Mouse (Mus musculus) kidney, adult 11 months (tissue): ENCODE results near the gene Fgf15.
"Not testable (repeated sequence)": the region's sequence is repeated elsewhere in the genome, so short reads cannot be mapped to it uniquely, and the experiment has no call there.

Experiments
- DNase-seq: peaks from one replicate; pipeline ENCODE4 v3.0.0; 2022

Gene Fgf15

DNA sequence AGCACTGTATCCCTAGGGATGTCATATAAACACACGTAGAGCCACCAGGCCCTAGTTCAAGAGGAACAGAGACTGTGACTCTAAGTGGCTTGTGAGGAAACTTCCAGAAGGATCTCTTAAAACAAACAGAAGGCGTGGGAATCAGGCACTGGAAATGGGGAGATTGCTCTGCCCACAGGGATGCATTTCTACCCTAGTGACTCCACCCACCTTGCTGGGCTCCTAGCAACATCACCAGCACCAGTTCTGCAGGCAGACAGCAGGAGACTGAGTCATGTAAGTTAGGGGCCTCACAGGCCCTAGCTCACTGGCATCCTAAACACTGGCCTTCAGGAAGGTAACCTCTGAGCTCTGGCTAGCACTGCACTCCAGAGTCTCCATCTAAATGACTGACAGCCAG is 4.5 kb upstream of the Fgf15 start:
- no peak for DNase-seq

- no peak for DNase-seq
Measured at GRCm38 (mm10) chr7:144892322-144892721, 4.0 kb upstream of the Fgf15 start.

DNA sequence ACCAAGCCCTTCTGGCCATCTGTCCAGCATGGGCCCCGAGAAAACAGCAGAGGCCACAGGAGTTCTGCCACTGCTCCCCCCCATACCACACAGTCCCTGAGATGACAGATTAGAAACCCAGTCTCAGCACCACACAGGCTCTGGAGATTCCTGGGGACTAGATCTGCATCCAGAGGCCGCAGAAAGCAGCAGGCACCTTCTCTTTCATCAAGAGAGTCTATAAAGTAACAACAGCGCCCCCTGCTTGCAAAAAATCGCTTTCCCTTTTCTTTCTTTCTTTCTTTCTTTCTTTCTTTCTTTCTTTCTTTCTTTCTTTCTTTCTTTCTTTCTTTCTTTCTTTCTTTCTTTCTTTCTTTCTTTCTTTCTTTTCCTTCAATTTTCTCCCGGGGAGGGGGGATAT is 2.1 kb upstream of the Fgf15 start:
- DNase-seq: no peak

GRCm38 (mm10) chr7:144894706-144895105 is 1.6 kb upstream of the Fgf15 start:
- no peak for DNase-seq

DNA sequence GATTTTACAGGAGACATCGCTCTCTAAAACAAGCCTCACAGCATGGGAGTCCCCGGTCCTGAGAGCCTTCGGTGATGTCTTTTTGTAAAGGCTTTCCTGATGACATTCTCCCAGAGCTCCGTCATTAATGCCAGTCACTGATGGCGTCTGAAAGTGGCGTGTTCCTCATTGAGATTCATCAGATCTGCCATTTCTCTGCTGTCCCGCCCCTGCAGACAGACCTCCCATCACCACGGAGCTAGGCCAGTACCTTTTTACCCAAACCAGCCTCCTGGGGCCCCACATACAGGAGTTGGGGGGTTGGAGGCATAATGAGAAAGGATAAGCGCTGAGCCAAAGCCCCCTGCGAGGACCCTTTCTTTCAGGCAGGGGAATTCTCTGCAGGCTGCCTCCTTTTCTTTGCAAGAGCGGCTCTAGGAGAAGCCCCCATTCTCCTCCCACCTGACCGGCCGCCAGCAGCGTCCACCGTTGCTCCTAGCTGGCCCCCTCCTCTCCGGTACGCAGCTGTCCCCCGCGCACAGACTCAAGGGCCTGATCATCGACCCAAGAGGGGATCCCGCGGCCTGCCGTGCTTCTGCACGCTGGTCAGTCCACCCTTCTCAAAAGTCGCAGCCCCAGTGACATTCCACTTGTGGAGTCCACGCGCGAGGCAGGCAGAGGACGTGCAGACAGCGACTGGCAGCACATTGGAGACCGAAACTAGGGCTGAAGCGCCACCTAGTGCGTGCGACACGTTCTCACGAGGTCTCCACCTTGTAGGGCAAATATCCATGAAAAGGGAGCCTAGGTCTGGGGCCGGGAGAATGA is 823 bp upstream of the Fgf15 start:
- peak; percentile 65 for DNase-seq

- DNase-seq: no peak
Measured at GRCm38 (mm10) chr7:144898506-144898905, 2.2 kb downstream of the Fgf15 start.

- not testable (repeated sequence) for DNase-seq
Measured at GRCm38 (mm10) chr7:144905514-144905913, 9.2 kb downstream of the Fgf15 start.

- peak; percentile 21 for DNase-seq
Measured at GRCm38 (mm10) chr7:144906708-144907397, 10.5 kb downstream of the Fgf15 start.

DNA sequence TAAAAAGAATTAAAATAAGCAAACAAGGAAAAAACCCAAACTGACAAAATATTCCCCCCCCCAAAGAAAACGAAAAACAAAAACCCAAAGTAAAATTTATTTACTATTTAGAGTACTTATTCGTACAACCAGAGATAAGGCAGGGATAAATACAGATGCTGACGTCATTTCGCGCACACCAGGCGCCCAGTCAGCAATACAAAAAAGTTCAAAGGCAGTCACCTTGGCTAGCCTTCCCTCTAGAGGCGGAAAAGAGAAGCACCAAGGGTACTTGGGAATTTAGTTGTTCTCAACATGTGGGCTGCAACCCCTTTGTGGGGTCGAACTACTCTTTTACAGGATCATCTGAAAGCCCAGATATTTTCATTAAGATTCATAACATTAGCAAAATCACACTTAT is 11.5 kb downstream of the Fgf15 start:
- DNase-seq: no peak

- no peak for DNase-seq
Measured at GRCm38 (mm10) chr7:144908705-144909104, 12.4 kb downstream of the Fgf15 start.

DNA sequence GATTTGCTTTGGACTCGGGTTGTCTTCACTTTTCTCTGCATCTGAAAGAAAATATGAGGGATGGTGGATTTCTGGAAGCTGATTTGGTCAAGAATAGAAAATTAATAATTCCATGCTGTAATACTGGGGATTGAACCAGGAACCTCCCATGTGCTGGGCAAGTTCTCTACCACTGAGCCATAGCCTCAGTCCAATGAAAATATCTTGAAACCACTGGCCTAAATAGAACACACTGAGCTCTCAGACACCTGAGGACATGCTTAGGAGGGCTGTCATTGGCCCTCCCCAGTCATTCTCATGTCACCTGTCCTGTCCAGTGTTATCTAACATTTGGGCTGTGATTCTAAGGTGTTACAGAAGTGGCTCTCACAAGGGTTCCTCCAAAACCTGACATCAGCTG is 14.8 kb downstream of the Fgf15 start:
- DNase-seq: no peak

DNA sequence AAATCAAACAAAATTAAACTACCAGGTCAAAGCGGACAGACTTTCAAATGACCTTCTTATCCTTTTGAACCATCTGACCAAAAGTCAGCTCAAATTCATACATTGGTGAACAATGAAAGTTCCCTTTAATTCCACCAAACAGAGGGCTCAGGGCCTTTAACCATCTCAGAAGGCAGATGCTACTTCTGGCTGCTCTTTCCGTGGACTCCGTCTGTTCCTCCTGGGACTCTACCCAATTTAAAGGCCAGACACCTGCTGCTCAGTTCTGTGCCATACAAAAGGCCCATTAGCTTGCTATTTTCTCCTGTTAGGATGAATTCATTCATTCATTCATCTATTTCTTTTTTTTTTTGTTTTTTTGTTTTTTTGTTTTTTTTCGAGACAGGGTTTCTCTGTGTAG is 16.6 kb downstream of the Fgf15 start:
- DNase-seq: no peak

DNA sequence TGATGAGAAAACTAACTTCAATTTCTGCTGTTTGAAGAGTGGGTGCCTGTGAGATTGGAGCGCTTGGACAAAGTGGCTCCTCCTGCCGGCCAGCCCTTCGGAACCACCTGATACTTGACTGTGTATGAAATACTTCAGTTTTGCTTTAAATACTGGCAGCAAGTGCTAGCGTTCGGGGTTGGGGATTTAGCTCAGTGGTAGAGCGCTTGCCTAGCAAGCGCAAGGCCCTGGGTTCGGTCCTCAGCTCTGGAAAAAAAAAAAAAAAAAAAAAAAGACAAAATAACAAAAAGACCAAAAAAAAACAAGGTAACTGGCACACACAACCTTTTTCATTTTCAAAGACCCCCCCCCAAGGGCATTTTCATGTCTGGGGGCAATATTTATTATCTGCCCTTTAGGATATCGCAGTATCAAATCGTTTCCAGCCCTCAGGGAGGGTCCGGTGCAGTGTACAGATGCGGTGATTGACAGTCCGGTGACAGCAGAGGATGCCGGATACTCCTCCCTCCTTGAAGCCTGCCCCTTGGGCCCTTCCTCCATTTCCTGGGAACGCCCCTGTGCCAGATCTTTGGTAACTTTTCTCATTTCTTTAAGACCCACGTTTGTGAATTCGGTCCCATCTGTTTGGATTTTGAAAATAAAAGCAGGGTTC is 18.1 kb downstream of the Fgf15 start:
- no peak for DNase-seq

DNA sequence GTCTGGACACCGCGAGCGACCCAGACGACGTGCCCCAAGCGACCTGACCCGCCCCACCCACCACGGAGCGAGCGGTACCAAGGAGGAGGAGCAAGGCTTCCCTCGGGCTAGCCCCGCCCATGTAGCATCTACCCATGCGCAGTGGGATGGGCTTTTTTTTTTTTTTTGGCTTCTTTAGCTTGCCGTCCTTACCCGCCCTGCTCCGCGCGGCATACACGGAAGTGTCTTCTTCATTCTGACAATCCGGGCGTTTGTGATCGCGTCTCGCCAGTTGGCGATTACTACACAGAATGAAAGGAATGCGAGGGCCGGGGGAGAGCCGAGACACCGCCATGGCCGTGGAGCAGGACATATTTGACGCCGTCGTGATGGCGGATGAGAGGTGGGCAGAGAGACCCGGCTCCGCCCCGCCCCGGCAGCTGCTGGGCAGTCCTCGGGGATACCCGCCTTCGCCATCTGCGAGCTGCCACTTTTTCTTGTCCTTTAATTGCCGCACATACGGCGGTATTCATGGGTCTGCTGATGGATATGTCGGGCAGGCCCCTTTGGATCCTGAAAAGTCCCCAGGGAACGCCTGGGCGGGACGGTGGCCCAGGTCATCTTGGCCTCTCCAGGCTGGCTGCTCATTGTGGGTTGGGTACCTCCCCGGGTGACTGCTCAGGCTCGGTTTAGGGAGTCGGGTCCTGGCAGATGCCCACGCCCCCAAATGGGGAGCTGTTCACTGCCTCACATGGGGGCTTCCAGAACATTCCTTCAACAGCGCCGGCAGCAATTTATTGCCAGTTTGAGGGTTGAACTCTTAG is 18.8 kb downstream of the Fgf15 start, which contains the start of gene LTO1:
LTO1 (plus strand) TSS at position 153 of the 803 bp plus-strand sequence.
- peak; percentile 88 for DNase-seq

DNA sequence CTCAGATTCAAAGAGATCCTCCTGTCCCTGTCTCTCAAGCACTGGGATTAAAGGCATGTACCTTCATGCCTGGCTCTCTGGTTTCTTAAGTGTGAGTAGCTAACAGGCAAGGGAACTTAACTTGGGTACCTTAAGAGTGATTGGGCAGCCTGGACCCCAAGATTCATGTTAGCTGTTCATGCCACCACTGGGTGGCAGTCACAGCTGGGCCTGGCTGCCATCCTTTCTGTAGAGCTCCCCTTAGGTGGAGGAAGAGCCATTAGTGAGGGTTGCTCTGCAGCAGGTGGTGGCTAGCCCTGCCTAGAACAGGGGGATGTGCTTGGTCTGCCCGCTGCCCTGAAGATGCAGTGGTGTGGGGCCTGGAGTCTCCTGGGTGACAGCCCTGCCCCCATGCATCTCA is 22.5 kb downstream of the Fgf15 start:
- no peak for DNase-seq

- no peak for DNase-seq
Measured at GRCm38 (mm10) chr7:144927591-144927990, 31.3 kb downstream of the Fgf15 start.

DNA sequence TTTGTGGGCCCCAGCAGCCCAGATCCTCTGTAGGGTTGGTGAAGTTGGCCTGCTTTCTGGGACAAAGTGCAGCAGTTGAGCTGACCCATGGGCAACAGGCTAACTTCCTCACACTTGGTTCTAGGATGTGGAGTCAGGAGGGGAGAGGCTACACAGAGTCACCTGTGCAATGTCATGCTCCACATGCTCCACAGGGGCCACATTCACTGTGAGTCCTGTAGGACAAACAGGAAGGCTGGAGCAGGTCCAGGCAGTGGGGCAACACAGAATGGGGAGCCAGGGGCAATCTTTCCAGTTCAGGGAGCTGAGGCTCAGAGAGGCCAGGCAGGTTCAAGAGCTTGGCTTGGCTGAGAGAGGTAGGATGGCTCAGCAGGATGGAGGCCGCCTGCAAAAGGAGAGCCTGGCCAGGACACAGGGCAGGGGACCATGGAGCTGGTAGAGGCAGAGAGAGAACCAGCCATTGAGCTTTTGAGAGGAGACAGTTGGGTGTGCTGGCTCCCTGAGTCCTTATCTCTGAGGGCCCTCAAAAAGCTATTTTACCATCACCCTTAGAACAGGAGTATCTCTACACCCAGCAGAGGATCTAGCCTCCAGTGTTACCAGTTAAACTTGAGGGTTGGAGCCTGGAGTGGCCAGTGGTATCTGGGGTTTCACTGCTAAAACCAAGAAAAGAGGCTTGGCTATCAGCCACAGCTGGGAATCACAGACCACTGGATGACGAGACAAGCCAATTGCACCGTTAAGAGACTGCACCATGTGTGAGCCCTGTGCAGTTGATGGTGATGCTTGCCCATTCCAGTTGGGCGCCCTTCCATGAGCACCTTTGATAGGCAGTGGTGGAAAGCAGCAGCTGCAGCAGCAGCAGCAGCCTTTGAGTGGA is 31.9 kb downstream of the Fgf15 start:
- no peak for DNase-seq

DNA sequence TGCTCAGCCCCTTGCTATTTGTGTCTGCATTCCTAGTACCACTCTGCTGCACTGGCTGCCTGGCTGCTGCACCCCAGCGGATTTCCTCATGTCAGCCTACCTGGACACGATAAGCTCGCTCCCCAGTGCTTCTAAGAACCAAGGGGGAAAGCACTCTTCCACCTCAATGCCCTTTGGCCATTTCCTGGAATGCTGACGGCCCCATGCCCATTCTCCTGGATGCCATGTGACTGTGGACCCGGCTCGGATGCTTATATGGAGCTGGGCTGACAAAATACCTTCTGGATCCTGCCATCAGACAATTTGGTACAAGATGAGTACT is 32.5 kb downstream of the Fgf15 start:
- no peak for DNase-seq

DNA sequence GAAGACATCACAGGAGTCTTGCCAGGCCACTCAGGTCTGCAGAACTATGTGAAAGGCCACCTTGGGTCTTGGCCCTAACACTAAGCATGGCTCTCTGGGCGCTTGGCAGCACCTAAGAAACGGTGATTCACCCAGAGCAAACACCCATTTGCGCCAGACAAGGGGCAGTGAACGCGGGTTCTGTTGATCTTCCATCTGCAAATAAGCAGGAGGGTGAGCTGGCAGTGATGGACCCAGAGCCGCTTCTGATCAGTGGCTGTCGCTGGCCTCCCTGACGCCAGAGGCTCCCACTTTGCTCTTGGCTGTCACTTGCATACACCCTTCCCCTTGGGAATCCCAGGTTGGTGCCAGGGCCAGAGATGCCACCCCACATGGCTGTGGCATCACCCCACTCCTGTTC is 33.2 kb downstream of the Fgf15 start:
- DNase-seq: no peak

DNA sequence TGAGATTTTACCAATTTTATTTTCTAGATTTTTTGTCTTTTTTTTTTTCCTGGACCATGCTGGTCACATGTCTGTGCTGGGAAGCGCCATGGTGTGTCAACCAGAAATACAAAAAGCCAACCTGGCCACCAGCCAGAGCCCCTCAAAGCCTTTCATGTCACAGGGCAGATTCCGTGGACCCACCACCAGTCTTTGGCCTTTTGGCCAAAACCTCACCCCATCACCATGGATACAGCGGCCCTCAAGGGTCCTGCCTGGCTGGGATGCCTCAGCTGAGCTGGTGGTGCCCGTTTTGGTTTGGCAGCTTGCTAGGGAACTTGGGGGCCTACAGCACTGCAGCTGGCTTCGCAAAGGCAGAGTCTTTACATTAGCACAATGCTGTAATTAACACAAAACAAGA is 33.6 kb downstream of the Fgf15 start:
- DNase-seq: no peak

- DNase-seq: no peak
Measured at GRCm38 (mm10) chr7:144931778-144932177, 35.4 kb downstream of the Fgf15 start.

DNA sequence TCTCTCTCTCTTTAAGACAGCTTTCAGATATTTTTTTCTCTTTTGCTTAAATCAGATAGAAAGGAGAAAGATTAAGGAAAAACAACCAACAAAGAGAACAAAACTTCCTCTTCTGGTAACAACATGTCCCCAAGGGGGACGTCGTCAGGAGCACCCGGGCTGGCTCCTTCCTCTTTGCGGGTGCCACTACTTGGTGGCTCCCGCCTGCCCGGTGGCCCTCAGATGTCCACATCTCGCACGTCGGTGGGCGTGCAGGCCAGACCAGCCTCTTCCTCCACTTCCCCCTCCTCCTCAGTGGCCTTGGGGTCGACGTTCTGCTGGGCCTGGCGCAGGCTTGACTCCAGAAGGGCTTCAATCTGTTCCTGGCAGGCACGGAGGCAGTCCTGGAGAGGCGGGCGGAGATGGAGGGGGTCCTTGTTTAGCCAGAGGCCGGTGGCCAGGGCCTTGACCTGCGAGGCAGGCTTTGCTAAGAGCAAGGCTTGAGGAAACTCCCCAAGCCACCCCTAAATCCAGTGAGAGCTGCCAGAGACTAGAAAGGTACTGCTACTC is 36.1 kb downstream of the Fgf15 start:
- DNase-seq: no peak
